Mouse (Mus musculus) layer of hippocampus, adult 9-11 months (tissue): ENCODE results near the gene Trmt10b.
A peak's percentile ranks its signal among the peaks of the same experiment; 100 is the strongest.

Source experiments
- DNase-seq: peaks from one replicate; pipeline ENCODE4 v3.0.0; 2022

Trmt10b gene

DNA sequence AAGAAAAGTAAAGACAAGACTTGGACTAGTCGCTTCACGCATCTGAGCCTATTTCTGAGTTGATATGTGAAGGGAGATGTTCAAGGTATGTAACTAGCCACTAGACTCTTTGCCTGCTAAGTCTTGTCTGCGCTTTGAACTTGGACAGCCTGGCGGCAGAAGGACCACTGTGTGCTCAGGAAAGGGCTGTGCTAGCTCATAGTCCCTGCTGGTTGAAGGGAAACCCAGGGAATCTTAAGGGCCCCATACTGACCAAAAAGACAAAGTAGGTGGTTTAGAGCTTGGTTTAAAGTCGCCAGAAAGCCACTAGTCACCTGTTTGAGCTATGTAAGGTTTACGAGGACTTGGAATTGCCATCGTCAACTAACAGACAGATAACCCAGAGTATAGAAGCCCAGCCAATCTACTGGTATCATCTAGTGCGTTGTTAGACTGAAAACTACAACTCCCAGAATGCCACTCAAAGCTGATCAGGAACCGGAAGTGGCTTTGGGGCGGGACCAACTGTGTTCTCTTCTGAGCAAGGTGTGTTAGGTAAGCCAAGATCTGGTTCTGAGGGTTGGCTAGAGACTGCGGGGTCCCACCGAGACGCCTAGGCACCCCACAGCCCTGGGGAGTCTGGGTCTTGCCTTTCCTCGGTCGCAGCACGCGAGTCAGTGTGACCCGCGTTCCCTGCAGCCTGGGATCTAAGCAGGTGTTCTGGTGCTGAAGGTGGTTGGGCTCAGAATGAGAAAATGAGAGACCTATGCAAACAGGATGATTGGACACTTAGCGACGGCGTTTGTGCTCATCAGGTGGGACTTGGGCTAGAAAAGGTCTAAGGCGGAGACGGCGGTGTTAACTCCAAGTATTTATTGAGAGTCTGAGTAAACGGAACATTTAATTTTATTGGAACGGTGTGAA lies at the start of gene Trmt10b:
Gene Trmt10b, plus strand, starts transcription at position 466 of the 903 bp plus-strand sequence.
- DNase-seq: peak; percentile 80

DNA sequence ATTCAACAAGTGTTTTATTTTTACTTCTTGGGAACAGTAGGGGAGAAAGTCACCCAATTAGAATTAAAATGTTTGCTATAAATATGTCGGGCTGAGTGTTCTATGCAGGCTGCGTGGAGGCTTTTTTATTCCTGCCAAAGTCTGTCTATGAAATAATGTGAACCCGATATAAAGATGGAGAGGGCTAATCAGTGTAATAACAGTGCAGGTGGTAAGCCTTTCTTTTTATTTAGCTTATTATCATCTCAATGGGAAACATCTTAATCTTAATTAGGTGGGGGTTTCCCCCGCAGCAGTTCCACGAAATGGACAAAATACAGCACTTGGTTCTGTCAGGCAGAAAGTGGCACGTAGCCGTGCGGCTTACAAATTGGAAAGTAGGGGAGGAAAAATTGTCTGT lies 45.7 kb upstream of the Trmt10b start:
- no peak for DNase-seq

DNA sequence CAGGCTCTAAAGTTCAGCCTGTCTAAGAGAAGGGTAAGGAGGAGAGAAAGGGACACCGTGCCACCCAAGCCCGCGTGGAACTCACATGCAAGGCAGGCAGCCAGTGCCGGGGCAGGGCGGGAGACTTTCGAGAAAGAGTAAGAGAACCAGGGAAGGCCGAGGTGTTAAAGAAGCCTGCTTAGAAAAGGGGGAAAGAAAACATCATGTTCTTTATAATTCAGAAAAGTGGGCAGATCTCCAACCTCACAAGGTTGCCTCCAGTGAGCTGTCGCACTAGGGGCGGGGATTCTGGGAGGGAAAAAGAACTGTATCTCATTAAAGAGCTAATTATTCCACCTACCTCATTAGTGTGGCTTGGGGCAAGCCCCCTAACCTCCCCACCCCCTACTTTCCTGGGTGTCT lies 44.1 kb upstream of the Trmt10b start:
- DNase-seq: peak; percentile 21

DNA sequence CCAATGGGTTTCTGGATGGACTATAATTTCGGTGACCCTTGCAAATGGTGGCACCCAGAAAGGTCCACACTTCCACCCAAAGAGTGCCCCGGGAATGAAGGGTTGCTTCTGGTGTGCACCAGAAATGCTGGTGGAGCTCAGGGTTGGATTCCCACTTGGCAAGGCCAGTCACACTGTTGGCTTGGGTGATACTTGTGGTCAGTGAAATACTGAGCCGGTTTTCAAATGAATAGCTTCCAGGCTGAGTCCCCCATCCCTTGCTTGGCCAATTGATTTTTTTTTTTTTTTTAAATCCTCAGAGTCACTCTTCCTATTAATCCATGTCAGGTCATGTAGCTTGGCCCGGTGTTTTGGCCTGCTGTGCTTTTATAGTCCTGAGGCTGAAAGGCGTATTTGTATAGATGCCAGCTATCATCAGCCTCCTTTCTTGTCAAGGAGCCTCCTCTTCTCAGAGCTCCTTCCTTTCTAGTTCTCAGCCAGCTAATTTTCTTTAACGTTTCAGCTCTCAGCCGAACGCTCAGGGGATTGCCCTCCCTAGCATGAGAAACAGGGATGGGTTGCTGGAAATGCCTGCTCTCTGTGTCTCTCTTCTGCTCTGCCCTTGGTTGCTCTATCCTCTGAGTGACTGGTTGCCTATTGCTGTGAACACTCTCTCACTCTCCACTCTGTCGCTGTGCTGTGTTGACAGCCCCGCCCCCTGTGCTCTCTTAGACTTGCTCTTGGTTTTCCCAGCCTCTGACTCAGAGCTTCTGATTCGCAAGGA lies 42.9 kb upstream of the Trmt10b start:
- peak; percentile 22 for DNase-seq

DNA sequence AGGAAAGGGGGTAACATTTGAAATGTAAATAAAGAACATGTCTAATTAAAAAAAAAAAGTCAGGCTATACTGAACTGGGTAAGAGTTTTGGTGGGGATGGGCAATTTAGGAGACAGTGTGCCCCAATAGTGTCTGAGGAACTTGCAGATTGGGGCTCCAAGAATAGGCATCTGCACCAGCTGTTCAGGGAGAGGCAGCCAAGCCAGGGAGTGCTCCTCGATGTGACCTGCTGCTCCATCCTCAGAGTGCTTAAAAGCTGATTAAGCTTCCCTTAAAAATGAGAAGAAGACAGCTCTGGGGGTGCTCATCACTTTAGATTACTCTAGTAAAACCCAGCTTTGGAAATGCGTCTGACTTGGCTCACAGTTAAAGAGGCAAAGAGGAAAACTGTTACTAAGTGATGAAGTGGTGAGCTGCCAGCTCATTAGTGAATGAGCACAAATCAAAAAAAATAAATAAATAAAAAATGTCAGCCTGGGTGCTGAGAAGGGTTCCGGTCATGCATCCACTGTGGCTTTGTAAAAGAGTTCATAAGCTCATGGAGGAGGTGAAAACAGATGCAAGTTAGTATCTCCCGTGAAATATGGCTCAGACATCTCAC lies 37.6 kb upstream of the Trmt10b start:
- DNase-seq: no peak

DNA sequence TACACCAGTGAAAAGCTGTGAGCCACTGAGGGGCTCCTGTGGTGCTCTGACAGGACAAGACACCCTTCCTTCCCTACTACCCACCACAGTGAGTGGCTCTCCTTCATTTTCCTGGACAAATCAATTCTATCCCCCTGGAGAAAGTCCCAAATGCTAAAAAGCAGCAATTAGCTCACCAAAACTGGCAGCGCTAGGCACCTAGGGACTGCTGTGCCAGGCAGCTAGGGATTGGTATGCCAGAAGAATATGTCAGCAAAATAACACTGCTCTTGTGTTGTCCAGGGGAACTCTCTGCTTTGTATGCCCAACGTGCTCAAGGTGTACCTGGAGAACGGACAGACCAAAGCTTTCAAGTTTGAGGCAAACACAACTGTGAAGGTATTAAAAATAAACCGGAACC lies 35.4 kb upstream of the Trmt10b start:
- no peak for DNase-seq

DNA sequence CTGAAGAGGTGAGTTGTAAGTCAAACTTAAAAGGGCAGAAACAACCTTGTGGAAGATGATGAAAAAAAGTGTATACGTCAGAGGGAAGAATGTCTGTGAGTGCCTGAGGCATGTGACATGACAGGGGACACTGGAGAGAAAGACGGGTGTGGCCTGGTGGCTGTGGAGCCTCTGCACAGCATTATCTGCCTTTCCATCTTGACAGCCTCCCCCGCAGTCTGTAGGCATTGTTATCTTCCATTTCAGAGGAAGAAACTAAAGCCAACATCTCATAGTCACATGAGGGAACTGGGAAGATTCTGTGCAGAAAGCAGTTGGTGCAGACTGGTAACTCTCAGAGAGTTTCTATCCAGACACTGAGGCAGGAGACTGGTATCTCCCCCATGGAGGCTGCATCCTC lies 29.0 kb upstream of the Trmt10b start:
- no peak for DNase-seq

DNA sequence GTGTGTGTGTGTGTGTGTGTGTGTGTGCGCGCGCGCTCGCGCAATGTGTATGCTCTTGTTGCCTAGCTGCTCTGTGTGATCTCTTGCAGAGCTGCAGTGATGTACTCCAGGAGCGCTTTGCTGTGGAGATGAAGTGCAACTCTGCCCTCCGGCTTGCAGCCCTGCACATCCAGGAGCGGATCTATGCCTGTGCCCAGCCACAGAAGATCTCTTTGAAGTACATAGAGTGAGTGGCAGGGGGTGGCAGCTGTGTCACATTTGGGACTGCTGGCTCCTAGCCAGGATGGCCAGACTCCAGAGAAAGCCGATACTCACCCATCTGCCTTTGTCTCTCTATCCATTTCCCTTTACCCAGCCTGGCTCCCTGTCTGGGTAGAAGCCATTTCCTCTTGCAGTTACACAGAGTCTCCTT lies 25.9 kb upstream of the Trmt10b start:
- peak; percentile 67 for DNase-seq

DNA sequence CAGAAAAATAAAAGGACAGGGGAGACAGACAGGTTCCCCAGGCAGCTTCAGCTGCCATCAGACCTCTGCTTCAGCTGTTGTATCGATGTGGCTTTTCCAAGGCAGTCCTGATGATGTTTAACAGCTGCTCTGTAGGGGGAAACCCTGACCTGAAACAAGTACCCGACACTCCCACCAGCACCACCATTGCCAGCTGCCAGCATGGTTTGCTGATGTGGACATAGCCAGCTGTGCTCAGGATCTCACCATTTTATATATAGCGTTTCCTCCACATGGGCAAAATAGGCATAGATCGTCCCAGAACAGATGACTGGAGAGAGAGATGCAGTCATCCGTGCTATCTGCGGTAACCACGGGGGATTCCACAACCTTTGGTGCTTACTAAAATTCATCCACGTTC lies 21.2 kb upstream of the Trmt10b start:
- no peak for DNase-seq

DNA sequence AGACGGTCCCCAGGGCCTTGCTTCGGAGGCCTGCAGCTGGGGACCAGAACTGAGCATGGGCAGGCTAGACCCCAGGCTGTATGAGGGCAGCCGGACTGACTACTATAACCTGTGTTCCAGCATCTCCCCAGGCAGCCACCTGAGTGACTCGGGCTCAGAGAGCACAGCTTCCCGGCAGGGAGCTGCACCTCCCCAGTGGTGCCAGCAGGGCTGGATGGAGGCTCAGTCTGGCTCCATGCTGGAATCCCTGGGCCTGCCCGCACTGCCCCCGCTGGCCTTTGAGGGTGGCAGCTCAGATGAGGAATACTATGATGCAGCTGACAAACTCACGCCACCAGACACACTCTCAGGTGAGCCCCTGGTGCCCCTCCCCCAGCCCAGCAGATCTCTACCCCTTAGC lies 17.6 kb upstream of the Trmt10b start:
- no peak for DNase-seq

DNA sequence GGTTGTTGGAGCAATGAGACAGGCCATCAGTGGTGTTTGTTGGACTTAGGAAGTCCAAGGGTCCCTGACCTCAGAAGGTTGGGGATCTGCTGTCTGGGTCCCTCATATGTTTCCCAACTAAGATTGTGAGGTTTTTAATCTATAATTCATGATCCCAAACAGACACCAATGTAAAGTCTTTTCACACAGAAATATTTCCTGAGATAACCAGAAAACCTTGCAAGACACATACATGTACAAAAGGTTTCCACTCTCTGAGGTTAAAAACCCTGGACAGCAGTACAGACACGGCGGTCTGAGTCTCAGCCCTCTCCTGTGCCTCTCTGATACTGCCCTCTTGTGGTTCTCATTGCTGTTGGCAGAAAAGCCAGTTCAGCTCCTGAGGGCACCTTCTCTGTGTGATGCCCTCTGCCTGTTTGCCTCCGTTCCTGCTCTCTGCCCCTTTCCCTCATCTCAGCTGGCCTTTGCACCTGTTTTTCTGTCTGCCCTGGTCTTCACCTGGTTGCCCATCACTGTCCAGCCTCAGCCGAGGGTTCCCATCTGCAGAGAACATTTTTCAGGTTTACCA lies 16.9 kb upstream of the Trmt10b start:
- peak; percentile 45 for DNase-seq

DNA sequence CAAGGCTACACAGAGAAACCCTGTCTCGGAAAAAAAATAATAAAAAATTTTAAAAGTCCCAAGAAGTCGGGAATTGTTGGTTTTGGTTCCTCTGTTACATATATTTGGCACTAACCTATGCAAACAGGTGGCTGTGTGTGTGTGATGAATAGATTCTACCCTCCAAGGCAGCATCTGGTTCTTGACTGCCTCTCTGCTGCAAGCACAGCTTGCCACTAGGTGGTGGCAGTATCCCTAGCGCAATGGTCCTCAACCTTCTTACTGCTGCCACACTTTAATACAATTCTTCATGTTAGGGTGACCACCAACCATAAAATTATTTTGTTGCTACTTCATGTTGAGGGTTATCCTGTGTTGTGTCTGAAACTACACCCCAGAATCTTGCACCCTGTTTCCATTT lies 10.6 kb upstream of the Trmt10b start:
- no peak for DNase-seq

DNA sequence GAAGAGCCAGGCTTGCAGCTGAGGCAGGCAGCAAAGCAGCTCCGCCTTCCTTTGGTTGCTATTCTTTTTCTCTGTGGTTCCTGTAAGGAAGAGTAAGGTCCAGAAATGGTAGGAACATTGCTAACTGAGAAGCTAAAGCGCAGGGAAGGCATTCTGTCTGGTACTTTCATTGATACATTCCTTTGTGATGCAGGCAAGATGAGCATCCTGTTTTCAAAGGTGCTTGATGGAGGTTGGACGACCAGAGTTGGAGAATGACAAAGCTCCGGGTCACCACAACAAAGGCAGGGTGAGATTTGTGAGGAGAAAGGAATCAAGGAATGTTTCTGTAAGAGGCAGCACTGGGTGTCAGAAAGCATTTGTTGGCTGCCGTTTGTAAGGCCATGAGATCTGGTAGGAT lies 9.0 kb upstream of the Trmt10b start:
- DNase-seq: no peak

DNA sequence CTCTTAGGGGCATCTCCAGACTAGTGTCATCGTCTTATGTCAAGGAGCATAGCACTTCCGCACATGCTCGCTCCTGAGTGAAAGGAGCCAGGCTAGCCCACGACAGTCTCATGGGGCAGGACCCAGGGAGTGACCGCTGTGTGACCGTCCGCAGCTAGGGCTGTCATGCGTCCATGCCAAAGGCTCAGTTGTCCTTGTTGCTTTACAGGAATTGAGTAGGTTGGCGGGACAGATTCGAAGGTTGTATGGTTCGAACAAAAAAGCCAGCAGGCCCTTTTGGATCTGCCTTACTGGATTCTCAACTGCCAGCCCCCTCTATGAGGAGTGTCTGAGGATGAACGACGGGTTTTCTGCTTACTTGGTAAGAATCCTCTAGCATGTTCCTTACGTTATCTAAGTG lies 8.6 kb downstream of the Trmt10b start:
- no peak for DNase-seq

DNA sequence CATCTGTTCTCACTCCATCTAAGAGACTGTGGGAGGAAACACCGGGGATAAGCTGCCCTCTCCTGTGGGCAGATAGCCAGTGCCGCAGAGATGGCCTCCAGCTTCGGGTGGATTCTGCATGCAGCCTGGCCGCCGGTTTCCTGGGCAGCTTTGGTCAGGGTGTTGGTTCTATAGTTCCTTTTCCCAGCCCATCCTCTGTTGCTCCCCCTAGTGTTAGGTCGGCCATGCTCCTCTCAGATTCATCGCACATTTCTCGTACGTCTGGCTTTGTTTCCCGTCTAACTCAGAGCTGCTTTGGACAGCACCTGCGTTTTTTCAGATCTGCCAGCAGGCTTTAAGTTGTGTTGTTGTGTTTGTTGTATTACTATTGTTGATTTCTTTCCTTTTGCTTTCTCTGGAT lies 11.1 kb downstream of the Trmt10b start:
- DNase-seq: no peak

DNA sequence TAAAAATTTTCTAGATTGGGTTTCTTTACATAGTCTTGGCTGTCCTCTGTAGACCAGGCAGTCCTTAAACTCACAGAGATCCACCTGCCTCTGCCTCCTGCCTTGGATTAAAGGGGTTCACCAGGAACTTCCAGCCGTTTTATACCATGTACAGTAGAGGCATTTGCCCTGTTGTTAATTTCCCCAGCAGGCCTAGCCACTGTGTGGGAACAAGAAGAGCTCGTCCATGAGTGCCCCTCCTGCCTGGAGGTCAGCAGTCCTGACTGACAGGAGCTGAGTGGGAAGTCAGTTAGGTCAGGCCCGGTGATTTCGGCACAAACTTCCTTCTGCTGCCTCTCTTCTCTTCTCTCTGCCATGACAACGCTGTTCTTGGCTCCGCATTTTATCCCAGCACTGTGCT lies 11.7 kb downstream of the Trmt10b start:
- no peak for DNase-seq

DNA sequence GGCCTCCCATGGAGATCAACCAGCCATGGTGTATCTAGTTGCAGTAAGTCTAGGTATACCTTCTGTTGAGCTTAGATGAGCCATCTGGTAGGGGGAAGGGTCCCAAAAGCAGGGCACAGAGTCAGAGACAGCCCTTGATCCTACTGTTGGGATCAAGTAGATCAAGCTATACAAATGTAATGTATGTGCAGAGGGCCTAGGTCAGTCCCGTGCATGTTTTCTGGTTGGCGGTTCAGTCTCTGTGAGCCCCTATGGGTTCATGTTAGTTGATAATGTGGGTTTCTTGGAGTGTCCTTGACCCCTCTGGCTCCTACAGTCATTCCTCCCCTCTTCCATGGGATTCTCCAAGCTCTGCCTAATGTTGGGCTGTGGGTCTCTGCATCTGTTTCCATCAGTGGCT lies 14.1 kb downstream of the Trmt10b start:
- DNase-seq: no peak

DNA sequence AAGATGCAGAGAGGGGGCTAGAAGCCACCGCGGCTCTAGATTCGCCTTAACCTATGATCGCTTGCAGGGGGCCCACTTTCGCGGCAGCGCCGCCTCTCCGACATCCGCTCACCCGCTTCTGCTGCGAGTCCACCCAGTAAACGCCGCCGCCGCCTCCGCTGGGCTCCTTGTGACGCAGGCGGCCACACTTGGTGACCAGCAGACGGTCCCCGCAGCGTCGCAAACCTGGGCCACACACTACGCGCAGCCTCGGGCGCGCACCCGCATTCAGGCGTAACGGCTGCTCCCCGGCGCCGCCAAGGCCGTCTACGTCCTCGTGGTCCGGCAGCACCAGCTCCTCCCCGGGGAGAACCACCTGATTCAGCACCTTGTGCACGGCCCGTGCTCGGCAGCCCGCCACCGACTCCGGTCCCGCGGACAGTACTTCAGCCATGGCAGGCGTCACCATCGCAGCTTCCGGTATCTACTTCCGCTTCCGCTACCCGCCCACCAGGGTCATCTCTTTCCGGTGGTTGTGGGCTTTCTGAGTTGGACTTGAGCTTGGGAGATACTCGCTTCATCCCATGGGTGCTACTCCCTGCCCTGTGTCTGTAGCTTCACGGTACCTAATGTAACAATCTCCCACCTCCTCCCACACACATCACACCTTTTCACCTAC lies 23.4 kb downstream of the Trmt10b start:
- peak; percentile 87 for DNase-seq

DNA sequence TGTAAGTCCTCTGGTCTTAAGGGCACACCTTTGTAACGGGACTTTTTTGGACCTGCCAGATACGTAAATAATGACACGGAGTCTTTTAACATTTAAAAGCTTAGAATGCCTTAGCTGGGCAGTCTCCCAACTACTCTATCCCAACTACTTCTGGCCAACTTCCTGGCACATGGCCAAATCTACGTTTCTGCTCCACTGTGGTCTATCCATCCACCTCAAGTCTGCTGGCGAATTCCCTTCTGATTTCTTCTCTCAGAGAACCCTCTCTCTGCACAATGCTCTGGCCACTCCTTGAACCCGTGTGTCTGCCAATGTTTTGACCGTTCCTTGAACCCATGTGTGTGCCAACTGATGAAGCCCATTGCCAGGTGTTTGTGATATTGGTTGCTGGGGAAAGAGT lies 34.2 kb downstream of the Trmt10b start:
- no peak for DNase-seq

DNA sequence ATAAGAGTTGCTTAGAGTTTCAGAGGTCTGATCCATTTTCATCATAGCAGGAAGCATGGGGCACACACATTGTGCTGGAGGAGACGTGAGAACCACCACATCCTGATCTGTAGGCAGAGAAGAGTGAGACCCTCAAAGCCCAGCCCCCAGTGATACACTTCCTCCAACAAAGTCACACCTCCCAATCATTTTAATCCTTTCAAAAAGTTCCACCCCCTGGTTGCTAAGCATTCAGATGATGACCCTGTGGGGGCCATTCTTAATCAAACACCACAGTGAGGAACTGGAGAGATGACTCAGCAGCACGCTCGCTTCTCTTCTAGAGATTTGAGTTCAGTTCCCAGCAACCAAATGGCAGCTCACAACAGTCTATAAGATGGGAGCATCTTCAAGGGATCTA lies 35.5 kb downstream of the Trmt10b start:
- DNase-seq: no peak

DNA sequence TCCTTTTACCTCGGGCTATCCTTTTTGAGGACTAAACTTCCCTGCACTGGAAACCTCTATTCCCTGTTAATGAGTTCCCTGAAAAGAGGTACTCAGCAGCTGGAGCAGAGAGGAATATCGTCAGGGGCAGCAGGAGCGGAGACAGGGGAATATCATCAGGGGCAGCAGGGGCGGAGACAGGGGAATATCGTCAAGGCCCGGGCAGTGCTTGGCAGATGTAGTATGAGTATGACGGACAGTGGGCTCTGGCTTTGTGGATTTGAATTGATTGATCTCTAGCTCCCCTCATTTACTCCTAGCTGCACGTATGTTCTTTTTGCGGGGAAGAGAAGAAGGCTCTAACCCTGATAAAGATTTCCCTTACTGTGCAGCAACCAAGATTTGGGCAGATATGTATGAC lies 44.3 kb downstream of the Trmt10b start:
- no peak for DNase-seq

DNA sequence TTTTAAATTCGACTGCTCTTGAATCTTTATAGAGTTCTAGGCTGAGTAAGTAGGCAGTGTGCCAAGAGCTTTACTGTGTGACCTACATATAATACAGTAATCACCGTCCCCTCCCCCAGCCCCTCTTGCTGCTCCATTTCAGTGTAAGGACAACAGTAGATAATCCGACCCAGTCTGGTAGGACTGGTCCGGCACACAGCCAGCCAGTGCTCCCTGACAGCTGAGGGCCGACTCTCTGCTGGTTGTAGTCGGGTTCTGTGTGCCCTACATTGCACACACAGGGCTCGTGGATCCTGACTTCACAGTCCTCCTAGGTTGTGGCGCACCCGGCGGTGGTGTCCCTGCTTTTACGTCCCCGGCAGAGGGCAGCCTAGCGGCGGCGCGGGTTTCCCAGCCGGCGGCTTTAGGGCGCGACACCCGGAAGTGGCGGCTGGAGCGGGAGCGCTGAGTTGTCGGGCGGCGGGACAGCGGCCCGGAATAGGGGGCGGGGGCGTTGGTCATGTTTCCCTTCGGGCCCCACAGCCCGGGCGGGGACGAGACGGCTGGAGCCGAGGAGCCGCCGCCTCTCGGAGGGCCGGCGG lies 44.8 kb downstream of the Trmt10b start, which contains the start of gene Dcaf10:
Gene Dcaf10, plus strand, starts transcription at position 433 of the 581 bp plus-strand sequence.
- peak; percentile 83 for DNase-seq
